Mouse (Mus musculus): ENCODE data around the gene Atg9a. TPM values are rescaled to one million over a fixed set of nuclear protein-coding genes. Genes with fewer than 3 reads are reported as not detected.

Atg9a gene
- total and polyA plus RNA-seq, 3 experiments, result 4.4 to 15.6 (median 12.9) TPM

DNA sequence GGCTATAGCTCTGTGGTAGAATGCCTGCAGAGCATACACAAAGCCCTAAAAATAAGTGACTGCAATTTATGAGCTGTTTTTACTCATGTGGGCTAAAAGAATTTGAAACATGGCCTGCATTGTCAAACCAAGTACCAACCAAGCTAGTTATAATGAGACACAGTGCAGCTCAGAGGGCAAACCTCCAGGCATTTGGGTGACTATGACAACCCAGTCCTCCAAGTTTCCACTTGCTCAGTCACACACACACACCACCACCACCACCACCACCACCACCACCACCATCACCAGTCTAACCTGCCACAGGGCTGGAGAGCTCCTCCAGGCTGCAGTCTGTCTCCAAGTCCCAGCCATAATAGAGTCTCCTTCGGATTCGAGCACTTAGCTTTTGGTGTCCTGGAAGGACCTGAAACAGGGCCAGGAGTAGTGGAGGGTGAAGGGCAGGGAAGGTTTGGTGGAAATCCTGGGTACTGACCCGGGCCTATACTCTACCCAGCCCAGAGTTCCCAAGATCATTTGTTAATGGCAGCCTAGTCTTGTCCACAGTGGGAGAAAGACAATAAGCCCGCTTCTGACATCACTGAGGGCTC is 51.3 kb downstream of the Atg9a start:
- Histone ChIP-seq H3K4me1 (ENCODE audit: control insufficient read depth in 1 of 2, insufficient read depth in 2 of 2) (peaks cover 2 to 30% of the 10 kb centered on the region in 2 experiments; a peak in 2 of 4 replicates), H3K79me2 (replicated peaks; ENCODE audit: control insufficient read depth, extremely low read depth, insufficient read depth, poor library complexity, severe bottlenecking) (no peaks in the 10 kb centered on the region), H3K4me2 (ENCODE audit: insufficient read depth, low read depth, poor library complexity, severe bottlenecking) (peak overlapping the region; percentile 64; the same call in 1 of the 2 replicates), H3K27ac (ENCODE audit: insufficient read depth, low read depth) (no peak overlapping the region), H3K4me3 (replicated peaks in 1 of 3; ENCODE audit: low read depth in 2 of 3, low read length in 2 of 3, poor library complexity in 1 of 3) (peak overlapping the region in 2 of 3 experiments; percentile 82 to 93), H3K27me3 (replicated peaks) (no peaks in the 10 kb centered on the region), H3K9ac (ENCODE audit: insufficient read depth, low read depth) (peak overlapping the region; percentile 74), H3K36me3 (replicated peaks in 1 of 2; ENCODE audit: control insufficient read depth in 1 of 2, insufficient read depth in 1 of 2, low read length in 1 of 2) (peaks cover 44 to 63% of the 10 kb centered on the region in 2 experiments), H3K9me3 (replicated peaks; ENCODE audit: low read length) (no peaks in the 10 kb centered on the region)
- DNase-seq (ENCODE audit: extremely low read depth), result no peak
- TF ChIP-seq CHD2 (IDR thresholded peaks at IDR 0.05; ENCODE audit: low read length), result no peak
- in situ Hi-C loops (cut with MboI; ENCODE audit: low pct_ligation_motif_present, low pct_unique_long_range_greater_than_20kb, low sequenced_read_pairs) (no loop called here), dilution Hi-C loops (cut with MboI; ENCODE audit: extremely low pct_ligation_motif_present, extremely low pct_unique_long_range_greater_than_20kb, low sequenced_read_pairs) (no loop called here)

DNA sequence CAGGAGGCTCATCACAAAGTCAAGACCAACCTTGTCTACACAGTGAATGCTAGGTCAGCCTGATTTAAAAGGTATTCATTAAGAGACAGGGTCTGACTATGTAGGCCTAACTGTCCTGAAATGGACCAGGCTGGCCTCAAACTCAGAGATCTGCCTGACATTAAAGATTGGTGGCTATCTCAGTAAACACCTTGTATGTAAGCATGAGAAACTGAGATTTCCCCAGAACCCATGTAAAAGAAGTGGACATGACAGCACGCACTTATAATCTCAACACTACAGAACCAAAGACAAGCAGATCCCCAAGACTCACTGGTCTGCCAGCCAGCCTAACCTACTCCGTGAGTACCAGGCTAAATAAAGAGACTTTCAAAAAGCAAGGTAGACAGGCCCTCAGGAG is 53.5 kb downstream of the Atg9a start:
- Histone ChIP-seq H3K4me3 (replicated peaks in 1 of 3; ENCODE audit: low read depth in 2 of 3, low read length in 2 of 3, poor library complexity in 1 of 3) (no peak overlapping the region), H3K27me3 (replicated peaks) (no peaks in the 10 kb centered on the region), H3K27ac (ENCODE audit: insufficient read depth, low read depth) (no peak overlapping the region), H3K36me3 (replicated peaks in 1 of 2; ENCODE audit: control insufficient read depth in 1 of 2, insufficient read depth in 1 of 2, low read length in 1 of 2) (peaks cover 30 to 50% of the 10 kb centered on the region in 2 experiments), H3K4me1 (ENCODE audit: control insufficient read depth in 1 of 2, insufficient read depth in 2 of 2) (peaks cover 0 to 19% of the 10 kb centered on the region in 2 experiments; a peak in 2 of 4 replicates), H3K9me3 (replicated peaks; ENCODE audit: low read length) (no peaks in the 10 kb centered on the region), H3K9ac (ENCODE audit: insufficient read depth, low read depth) (no peak overlapping the region), H3K79me2 (replicated peaks; ENCODE audit: control insufficient read depth, extremely low read depth, insufficient read depth, poor library complexity, severe bottlenecking) (no peaks in the 10 kb centered on the region), H3K4me2 (ENCODE audit: insufficient read depth, low read depth, poor library complexity, severe bottlenecking) (no peak overlapping the region)
- dilution Hi-C loops (cut with MboI; ENCODE audit: extremely low pct_ligation_motif_present, extremely low pct_unique_long_range_greater_than_20kb, low sequenced_read_pairs) (no loop called here), in situ Hi-C loops (cut with MboI; ENCODE audit: low pct_ligation_motif_present, low pct_unique_long_range_greater_than_20kb, low sequenced_read_pairs) (no loop called here)
- no peak for DNase-seq (ENCODE audit: extremely low read depth)
- no peak for TF ChIP-seq MAX (IDR thresholded peaks at IDR 0.05; ENCODE audit: low read length)
- TF ChIP-seq MYC (IDR thresholded peaks at IDR 0.05; ENCODE audit: low read depth, low read length), result no peak
- no peak for TF ChIP-seq CHD2 (IDR thresholded peaks at IDR 0.05; ENCODE audit: low read length)
- TF ChIP-seq UBTF (IDR thresholded peaks at IDR 0.05; ENCODE audit: low read depth, low read length), result no peak
- no peak for TF ChIP-seq POLR2A (IDR thresholded peaks at IDR 0.05; ENCODE audit: low read depth, low read length)
- TF ChIP-seq MAFK (IDR thresholded peaks at IDR 0.05; ENCODE audit: insufficient replicate concordance, low read length), result no peak
- no peak for TF ChIP-seq RCOR1 (conservative IDR thresholded peaks at IDR 0.05; ENCODE audit: low read depth, low read length)
- no peak for TF ChIP-seq MAZ (IDR thresholded peaks at IDR 0.05; ENCODE audit: low read depth, low read length)

DNA sequence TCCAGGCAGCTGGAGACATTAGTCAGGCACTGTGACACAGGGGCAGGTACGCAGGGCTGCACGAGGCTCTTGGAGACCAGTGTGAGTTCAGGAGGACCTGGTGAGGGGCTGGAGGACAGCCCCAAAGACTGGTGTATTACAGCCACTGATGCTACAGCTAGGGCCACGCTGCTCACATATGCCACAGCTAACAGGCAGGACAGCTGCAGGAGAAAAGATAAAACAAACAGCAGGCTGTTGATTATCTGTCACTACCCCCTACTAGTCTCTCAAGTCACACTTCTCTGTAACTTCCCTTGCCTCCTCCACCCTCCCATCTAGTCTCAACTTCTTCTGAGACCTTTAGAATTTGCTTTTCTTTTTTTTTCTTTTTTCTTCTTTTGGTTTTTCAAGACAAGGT is 55.3 kb downstream of the Atg9a start:
- TF ChIP-seq POLR2AphosphoS2 (IDR thresholded peaks at IDR 0.05; ENCODE audit: low read depth, low read length) (no peak), ZMIZ1 (IDR thresholded peaks at IDR 0.05; ENCODE audit: low read depth, low read length) (no peak), JUND (conservative IDR thresholded peaks at IDR 0.05; ENCODE audit: low read depth, low read length) (no peak), ELF1 (IDR thresholded peaks at IDR 0.05; ENCODE audit: low read depth, low read length) (no peak), NRF1 (IDR thresholded peaks at IDR 0.05; ENCODE audit: low read depth, low read length) (no peak), BHLHE40 (IDR thresholded peaks at IDR 0.05; ENCODE audit: low read depth, low read length) (no peak), NELFE (IDR thresholded peaks at IDR 0.05; ENCODE audit: low read depth, low read length) (no peak), IRF4 (IDR thresholded peaks at IDR 0.05; ENCODE audit: low read depth, low read length) (no peak), SIN3A (IDR thresholded peaks at IDR 0.05; ENCODE audit: low read length) (no peak), PAX5 (IDR thresholded peaks at IDR 0.05; ENCODE audit: low read length) (no peak), EP300 (IDR thresholded peaks at IDR 0.05; ENCODE audit: low read length) (no peak), RAD21 (IDR thresholded peaks at IDR 0.05; ENCODE audit: low read depth, low read length) (no peak), SMC3 (IDR thresholded peaks at IDR 0.05; ENCODE audit: low read depth, low read length) (no peak), MAZ (IDR thresholded peaks at IDR 0.05; ENCODE audit: low read depth, low read length) (no peak)
- dilution Hi-C loops (cut with MboI; ENCODE audit: extremely low pct_ligation_motif_present, extremely low pct_unique_long_range_greater_than_20kb, low sequenced_read_pairs), result no loop called here
- Histone ChIP-seq H3K4me3 (replicated peaks in 1 of 3; ENCODE audit: low read depth in 2 of 3, low read length in 2 of 3, poor library complexity in 1 of 3) (no peak overlapping the region), H3K4me1 (ENCODE audit: control insufficient read depth in 1 of 2, insufficient read depth in 2 of 2) (peaks cover 0 to 10% of the 10 kb centered on the region in 2 experiments; a peak in 2 of 4 replicates), H3K27me3 (replicated peaks) (no peaks in the 10 kb centered on the region), H3K79me2 (replicated peaks; ENCODE audit: control insufficient read depth, extremely low read depth, insufficient read depth, poor library complexity, severe bottlenecking) (no peaks in the 10 kb centered on the region), H3K27ac (ENCODE audit: insufficient read depth, low read depth) (no peak overlapping the region), H3K9ac (ENCODE audit: insufficient read depth, low read depth) (no peak overlapping the region), H3K4me2 (ENCODE audit: insufficient read depth, low read depth, poor library complexity, severe bottlenecking) (no peak overlapping the region), H3K36me3 (replicated peaks in 1 of 2; ENCODE audit: control insufficient read depth in 1 of 2, insufficient read depth in 1 of 2, low read length in 1 of 2) (peaks cover 30 to 50% of the 10 kb centered on the region in 2 experiments), H3K9me3 (replicated peaks; ENCODE audit: low read length) (no peaks in the 10 kb centered on the region)
- in situ Hi-C loops (cut with MboI; ENCODE audit: low pct_ligation_motif_present, low pct_unique_long_range_greater_than_20kb, low sequenced_read_pairs), result no loop called here
- DNase-seq (ENCODE audit: extremely low read depth), result no peak
